Mouse (Mus musculus): ENCODE measurements around the gene Il1rn.

- TF ChIP-seq CTCF (IDR thresholded peaks at IDR 0.05; ENCODE audit: control insufficient read depth, insufficient read depth, insufficient replicate concordance, low read depth, low read length) (no peak), POLR2A (IDR thresholded peaks at IDR 0.05; ENCODE audit: control insufficient read depth, low read depth, low read length) (no peak)
Observed at GRCm38 (mm10) chr2:24397115-24397514, 60.5 kb downstream of the Il1rn start.

Measured in testis, adult 2 months (tissue).